Mouse (Mus musculus): Measurements from ENCODE around the gene Aox1.

DNA sequence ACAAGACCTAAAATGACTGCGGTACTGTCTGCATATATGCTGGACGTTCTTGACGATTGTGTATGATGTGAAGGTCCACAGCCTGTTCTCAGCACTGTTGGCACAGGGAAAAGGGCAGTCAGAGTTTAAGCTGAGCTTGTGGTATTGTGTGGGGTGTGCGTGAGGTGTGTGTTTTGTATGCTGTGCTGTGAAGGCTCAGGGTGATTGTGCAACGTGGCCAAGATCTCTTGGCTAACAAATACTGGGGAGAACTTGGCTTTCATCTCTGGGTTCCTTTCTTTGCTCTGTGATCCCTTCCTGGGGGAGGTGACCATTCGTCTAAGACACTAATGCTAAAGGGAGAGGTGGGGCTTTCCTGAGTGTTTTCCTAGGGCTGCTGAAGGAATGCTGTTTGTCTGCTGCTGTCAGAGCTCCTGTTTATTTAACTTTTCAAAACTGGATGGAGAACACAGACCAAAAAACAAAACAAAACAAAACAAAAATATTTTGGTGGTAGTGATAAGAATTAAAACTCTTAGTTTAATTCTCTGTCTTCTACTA is 84.4 kb downstream of the Aox1 start:
- TF ChIP-seq EP300 (optimal IDR thresholded peaks at IDR 0.05) (no peak), CTCF (IDR thresholded peaks at IDR 0.05; ENCODE audit: low read depth) (no peak)

Data from stomach, postnatal 0 days (tissue).